Mouse (Mus musculus): Measurements from ENCODE around the gene Gm21954. TPM values are rescaled to one million over a fixed set of nuclear protein-coding genes. Genes with fewer than 3 reads are reported as not detected.

Gene Gm21954
- total RNA-seq, 2 experiments from 2014 or later: not detected

- ATAC-seq (replicated peaks; ENCODE audit: low FRiP score, poor library complexity, severe bottlenecking): no peak
These were observed 48.2 kb downstream of the Gm21954 start for GRCm38 (mm10) chr3:55423640-55424397.

GRCm38 (mm10) chr3:55420436-55421083 is 51.5 kb downstream of the Gm21954 start:
- ATAC-seq (replicated peaks; ENCODE audit: low FRiP score, poor library complexity, severe bottlenecking): no peak

- ATAC-seq (replicated peaks; ENCODE audit: low FRiP score, poor library complexity, severe bottlenecking): no peak
These were observed 52.7 kb downstream of the Gm21954 start for GRCm38 (mm10) chr3:55419334-55419733.

GRCm38 (mm10) chr3:55418845-55419244 is 53.2 kb downstream of the Gm21954 start:
- ATAC-seq (replicated peaks; ENCODE audit: low FRiP score, poor library complexity, severe bottlenecking): no peak

GRCm38 (mm10) chr3:55415527-55415950 is 56.5 kb downstream of the Gm21954 start:
- no peak for ATAC-seq (replicated peaks; ENCODE audit: low FRiP score, poor library complexity, severe bottlenecking)

Other genes starting within 250 kb of the Gm21954 start
- not detected in 2 replicates for gene Dclk1, start 229.8 kb downstream of the Gm21954 start, total RNA-seq (2015; ENCODE audit: low replicate concordance)
- gene Dclk1, start 229.8 kb downstream of the Gm21954 start, total RNA-seq (2017; ENCODE audit: low replicate concordance): not detected in 2 replicates

Measured in erythroblast, adult 5-6 weeks (primary cell).